Comparison of ENCODE assay signal across 16 mouse cellular contexts in genomic region chr9:97041633-97042032, GRCm38 (mm10). TPM values are rescaled to one million over a fixed set of nuclear protein-coding genes. Genes with fewer than 3 reads are reported as not detected.
"Had no signal": no experiment of that assay in that cellular context is flagged by ENCODE, and none has a peak within 500 bp of the region (broad histone marks: within the 10 kb centered on the region; RNA-seq: fewer than 3 reads in every experiment).

No protein-coding gene starts in this region.

- H3K27me3 ChIP-seq: neural tube, embryonic 15.5 days; stomach, embryonic 15.5 days had no signal

- H3K36me3 ChIP-seq: neural tube, embryonic 15.5 days; stomach, embryonic 15.5 days had no signal

- H3K4me2 ChIP-seq: neural tube, embryonic 15.5 days; stomach, embryonic 15.5 days had no signal

- DNase-seq: retina, postnatal 1 day; right cerebral cortex, adult 18-20 months; right cerebral cortex, postnatal 14 days; right cerebral cortex, postnatal 25 days; right cerebral cortex, postnatal 4 days; spleen, adult 18-20 months; thymus, adult 18-20 months; thymus, adult 2 months; thymus, postnatal 14 days; thymus, postnatal 25 days; thymus, postnatal 36 days; thymus, postnatal 4 days had no signal

- H3K9ac ChIP-seq: neural tube, embryonic 15.5 days; stomach, embryonic 15.5 days had no signal

- H3K4me3 ChIP-seq: neural tube, embryonic 15.5 days; stomach, embryonic 15.5 days had no signal

- H3K9me3 ChIP-seq: neural tube, embryonic 15.5 days; stomach, embryonic 15.5 days had no signal

- H3K4me1 ChIP-seq: neural tube, embryonic 15.5 days; stomach, embryonic 15.5 days had no signal

- H3K27ac ChIP-seq: neural tube, embryonic 15.5 days; stomach, embryonic 15.5 days; stomach, postnatal 0 days had no signal

RNA-seq across cellular contexts. Expression of gene Spsb4, which starts 23.0 kb away (rescaled TPM):
- total RNA-seq: neutrophil, adult 5-6 weeks had no signal
